Mouse (Mus musculus): ENCODE measurements around the gene Khsrp.

The Khsrp gene

GRCm38 (mm10) chr17:56986105-56986805 lies 45.1 kb downstream of the Khsrp start:
- DNase-seq (ENCODE audit: extremely low spot score): no peak

GRCm38 (mm10) chr17:56985656-56986055 lies 45.7 kb downstream of the Khsrp start:
- no peak for DNase-seq (ENCODE audit: extremely low spot score)

GRCm38 (mm10) chr17:56984886-56985285 lies 46.4 kb downstream of the Khsrp start:
- no peak for DNase-seq (ENCODE audit: extremely low spot score)

GRCm38 (mm10) chr17:56982013-56982412 lies 49.3 kb downstream of the Khsrp start, which contains the start of gene Acer1:
TSS of gene Acer1 (minus strand) at chr17:56982126.
- no peak for DNase-seq (ENCODE audit: extremely low spot score)

- DNase-seq (ENCODE audit: extremely low spot score): no peak
These were observed 50.3 kb downstream of the Khsrp start for GRCm38 (mm10) chr17:56981049-56981448.

- DNase-seq (ENCODE audit: extremely low spot score): no peak
These were observed 51.8 kb downstream of the Khsrp start for GRCm38 (mm10) chr17:56979524-56979923.

GRCm38 (mm10) chr17:56976531-56977390 lies 54.6 kb downstream of the Khsrp start:
- no peak for DNase-seq (ENCODE audit: extremely low spot score)

GRCm38 (mm10) chr17:56975391-56975790 lies 55.9 kb downstream of the Khsrp start:
- no peak for DNase-seq (ENCODE audit: extremely low spot score)

GRCm38 (mm10) chr17:56974708-56975240 lies 56.5 kb downstream of the Khsrp start:
- DNase-seq (ENCODE audit: extremely low spot score): no peak

GRCm38 (mm10) chr17:56973956-56974707 lies 57.2 kb downstream of the Khsrp start:
- no peak for DNase-seq (ENCODE audit: extremely low spot score)

Data from embryo, embryonic 9.5 days (tissue).